Mouse (Mus musculus): ENCODE results near the gene Tmem115.

Gene Tmem115

GRCm38 (mm10) chr9:107521711-107522399 lies 11.9 kb upstream of the Tmem115 start:
- DNase-seq (ENCODE audit: low read depth) = no peak

DNA sequence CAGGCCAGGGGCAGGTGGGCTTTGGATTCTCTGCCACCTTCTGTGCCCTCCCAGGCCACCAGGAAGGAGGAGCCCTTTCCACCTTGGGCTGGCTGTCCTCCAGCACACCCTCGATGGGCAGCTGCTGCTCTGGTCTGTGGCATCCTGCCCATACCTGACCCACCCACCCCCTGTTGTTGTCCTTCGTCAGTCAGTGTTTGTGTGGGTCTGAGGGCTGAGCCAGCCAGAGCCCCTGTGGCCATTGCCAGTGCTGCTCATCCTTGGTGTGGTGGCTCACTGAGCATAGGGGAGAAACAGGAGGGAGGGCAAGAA lies 11.4 kb upstream of the Tmem115 start:
- DNase-seq (ENCODE audit: low read depth) = no peak

- DNase-seq (ENCODE audit: low read depth) = no peak
These were observed 7.3 kb upstream of the Tmem115 start for GRCm38 (mm10) chr9:107526198-107527026.

- no peak for DNase-seq (ENCODE audit: low read depth)
These were observed 860 bp downstream of the Tmem115 start for GRCm38 (mm10) chr9:107534408-107535202.

GRCm38 (mm10) chr9:107538231-107538630 lies 4.5 kb downstream of the Tmem115 start:
- DNase-seq (ENCODE audit: low read depth) = no peak

- no peak for DNase-seq (ENCODE audit: low read depth)
These were observed 5.0 kb downstream of the Tmem115 start for GRCm38 (mm10) chr9:107538711-107539110.

DNA sequence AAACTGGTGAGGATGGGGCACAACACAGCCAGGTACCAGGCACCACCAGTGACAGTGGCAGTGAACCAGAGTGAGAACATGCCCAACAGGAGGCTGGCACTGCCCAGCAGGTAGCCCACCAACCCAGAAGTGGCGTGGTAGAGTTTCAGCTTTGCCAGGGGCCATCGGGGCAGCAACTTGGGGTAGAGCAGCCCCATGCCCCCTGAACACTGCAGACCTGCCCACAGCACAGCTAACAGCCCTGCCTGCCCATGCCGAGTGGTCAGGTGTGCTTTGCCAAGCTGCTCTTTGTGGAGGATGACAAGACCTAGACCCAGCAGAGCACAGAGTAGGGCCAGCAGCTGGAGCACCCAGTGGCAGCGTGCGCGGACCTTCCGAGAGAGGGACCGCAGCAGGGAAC lies 6.2 kb downstream of the Tmem115 start:
- DNase-seq (ENCODE audit: low read depth) = no peak

DNA sequence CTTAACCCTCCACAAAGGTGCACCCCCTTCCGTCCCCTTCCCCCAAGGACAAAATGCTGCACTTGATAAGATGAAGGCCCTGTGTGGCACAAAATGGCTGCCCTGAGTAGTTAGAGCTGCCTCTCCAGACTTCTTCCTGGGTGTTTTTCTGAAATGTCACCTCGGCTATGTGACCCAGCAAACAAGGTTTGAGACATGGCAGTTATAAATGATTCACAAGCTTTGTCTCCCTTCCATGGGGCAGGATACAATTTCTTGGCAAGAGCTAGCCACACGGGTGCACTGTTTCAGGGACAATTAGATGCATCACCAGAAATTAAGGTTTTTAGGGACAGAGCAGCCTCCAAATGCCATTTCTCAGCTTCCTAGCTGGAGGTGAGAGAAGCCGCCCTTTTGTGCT lies 6.7 kb downstream of the Tmem115 start:
- no peak for DNase-seq (ENCODE audit: low read depth)

GRCm38 (mm10) chr9:107541005-107541404 lies 7.3 kb downstream of the Tmem115 start:
- DNase-seq (ENCODE audit: low read depth) = no peak

- DNase-seq (ENCODE audit: low read depth) = peak; percentile 91
These were observed 8.0 kb downstream of the Tmem115 start, which contains the start of the genes Cyb561d2 and Nprl2 for GRCm38 (mm10) chr9:107541474-107542351. Gene Cyb561d2, minus strand, starts transcription at chr9:107542193. Gene Nprl2, plus strand, starts transcription at chr9:107542226.

- DNase-seq (ENCODE audit: low read depth) = no peak
These were observed 8.6 kb downstream of the Tmem115 start for GRCm38 (mm10) chr9:107542352-107542686.

GRCm38 (mm10) chr9:107542721-107543120 lies 9.0 kb downstream of the Tmem115 start:
- DNase-seq (ENCODE audit: low read depth) = no peak

DNA sequence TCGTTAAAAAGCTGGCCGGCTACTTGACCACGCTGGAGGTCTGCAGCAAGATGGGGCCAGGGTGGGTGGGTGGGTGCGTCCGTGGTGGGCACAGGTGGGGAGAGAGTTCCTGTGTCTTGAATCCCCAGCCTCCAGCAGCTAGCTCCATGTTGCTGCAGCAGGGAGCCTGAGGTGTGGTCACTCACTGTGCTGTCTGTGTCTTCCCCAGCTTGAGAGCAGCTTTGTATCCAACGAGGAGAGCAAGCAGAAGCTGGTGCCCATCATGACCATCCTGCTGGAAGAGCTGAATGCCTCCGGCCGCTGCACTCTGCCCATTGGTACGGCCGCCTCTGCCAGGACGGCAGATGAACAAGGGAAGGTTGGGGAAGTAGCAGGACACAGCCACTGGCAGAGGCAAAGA lies 9.6 kb downstream of the Tmem115 start:
- no peak for DNase-seq (ENCODE audit: low read depth)

DNA sequence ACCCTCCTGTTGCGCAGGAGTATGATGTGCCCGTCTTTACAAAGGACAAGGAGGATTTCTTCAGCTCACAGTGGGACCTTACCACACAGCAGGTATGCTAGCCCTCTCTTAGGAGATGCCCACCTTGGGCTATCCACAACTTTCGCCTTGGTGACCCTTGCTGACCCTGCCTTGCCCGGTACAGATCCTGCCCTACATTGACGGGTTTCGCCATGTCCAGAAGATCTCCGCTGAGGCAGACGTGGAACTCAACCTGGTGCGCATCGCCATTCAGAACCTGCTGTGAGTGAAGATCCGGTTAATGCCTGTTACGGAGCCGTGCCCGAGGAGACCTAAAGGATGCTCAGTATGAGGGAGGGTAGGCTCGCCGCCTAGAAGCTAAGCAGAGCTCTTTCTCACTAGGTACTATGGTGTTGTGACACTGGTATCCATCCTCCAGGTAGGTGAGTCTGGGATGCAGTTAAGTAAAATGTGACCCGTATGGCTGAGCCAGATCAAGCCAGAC lies 10.5 kb downstream of the Tmem115 start:
- no peak for DNase-seq (ENCODE audit: low read depth)

- no peak for DNase-seq (ENCODE audit: low read depth)
These were observed 11.0 kb downstream of the Tmem115 start for GRCm38 (mm10) chr9:107544729-107545128.

GRCm38 (mm10) chr9:107545199-107545598 lies 11.5 kb downstream of the Tmem115 start:
- DNase-seq (ENCODE audit: low read depth) = no peak

DNA sequence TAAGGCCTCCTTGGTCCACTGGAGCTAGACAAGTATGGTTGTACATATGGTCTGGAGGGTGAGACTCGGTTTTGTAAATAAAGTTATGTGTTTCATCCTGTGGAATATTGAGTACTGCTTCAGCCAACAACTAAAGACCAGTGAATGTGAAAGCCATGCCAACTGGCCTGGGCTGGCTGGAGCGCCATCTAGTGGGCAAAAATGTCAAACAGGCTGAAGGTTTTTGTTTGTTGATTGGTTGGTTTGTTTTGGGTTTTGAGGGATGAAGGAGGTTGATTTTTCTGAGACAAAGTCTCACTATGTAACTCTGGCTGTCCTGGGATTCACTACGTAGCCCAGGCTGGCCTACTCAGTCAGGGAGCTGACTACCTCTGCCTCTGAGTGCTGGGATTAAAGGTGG lies 11.9 kb downstream of the Tmem115 start:
- no peak for DNase-seq (ENCODE audit: low read depth)

GRCm38 (mm10) chr9:107547026-107547425 lies 13.3 kb downstream of the Tmem115 start, which contains the start of gene Zmynd10:
Gene Zmynd10, plus strand, starts transcription at chr9:107547298.
- peak; percentile 82 for DNase-seq (ENCODE audit: low read depth)

GRCm38 (mm10) chr9:107547957-107548356 lies 14.2 kb downstream of the Tmem115 start:
- DNase-seq (ENCODE audit: low read depth) = no peak

GRCm38 (mm10) chr9:107548820-107549219 lies 15.1 kb downstream of the Tmem115 start:
- no peak for DNase-seq (ENCODE audit: low read depth)

- no peak for DNase-seq (ENCODE audit: low read depth)
These were observed 15.7 kb downstream of the Tmem115 start for GRCm38 (mm10) chr9:107549297-107550074.

All from fibroblast of lung, adult 2 months (primary cell).